Mouse (Mus musculus) 3T3-L1 (cell line): ENCODE results near the gene Hoxc5.

Experiments
- DNase-seq: peaks from one replicate; pipeline ENCODE4 v3.0.0-alpha.2; 2015; ENCODE audit warnings: low read depth, low spot score

The Hoxc5 gene

DNA sequence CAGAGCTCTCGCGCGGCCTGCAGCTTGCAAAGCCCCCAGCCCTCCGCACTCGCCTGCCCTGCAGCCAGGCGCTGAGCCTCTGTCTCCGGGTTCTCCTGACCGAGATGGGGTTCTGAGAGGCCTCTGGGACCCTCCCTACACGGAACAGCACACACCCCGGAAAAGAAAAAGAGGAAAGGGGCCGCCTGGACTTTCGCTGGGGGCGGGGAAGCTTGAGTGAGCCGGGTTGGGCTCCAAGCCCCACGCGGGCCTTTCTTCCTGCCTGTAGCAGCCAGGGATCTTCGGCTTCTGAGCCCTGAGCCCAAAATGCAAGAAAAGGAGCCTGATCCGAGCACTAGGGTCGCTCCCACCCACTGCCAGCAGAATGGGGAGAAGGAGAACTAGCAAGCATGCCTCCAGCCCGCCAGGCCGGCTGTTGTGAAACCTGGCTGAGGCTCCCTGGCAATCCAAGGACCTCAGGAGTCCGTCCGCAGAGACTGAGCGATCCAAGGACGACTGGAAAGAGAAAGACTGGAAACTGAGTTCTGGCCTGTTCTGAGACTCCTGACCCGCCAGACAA lies 44.8 kb downstream of the Hoxc5 start:
- DNase-seq, result no peak

DNA sequence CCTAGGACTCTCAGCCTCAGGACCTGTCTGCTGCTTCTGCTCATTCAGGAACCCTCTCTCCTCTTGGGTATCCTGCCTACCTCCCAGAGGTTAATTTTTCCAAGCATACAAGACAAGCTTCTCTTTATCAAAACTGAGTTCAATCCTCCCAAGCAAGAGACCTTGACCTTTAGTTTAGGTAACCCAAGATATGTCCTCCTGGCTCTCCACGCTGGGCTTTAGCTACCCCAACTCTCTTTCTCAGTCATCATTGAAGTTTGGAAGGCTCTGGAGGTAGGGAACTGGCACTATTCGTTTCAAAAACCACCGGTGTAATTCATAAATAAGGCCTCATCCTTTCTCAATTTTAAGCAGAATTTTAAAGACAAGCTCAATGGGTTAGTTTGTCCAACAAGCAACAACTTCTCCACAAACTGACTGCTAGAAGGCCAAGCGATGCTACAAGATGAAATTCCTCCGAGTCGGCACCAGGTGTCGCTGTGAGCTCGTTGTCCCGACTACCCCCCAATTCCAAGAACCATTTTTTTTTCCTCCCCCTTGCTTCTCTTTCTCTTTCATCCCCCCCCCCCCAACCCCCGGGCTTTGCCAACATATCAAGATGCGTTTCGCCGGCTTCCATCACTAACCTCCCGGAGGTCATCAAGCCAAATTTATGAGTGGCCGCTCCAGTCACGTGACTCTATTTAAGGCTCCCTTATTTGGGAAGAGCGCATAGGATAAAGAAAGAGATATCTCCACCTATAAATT lies 46.2 kb downstream of the Hoxc5 start:
- peak; percentile 71 for DNase-seq

DNA sequence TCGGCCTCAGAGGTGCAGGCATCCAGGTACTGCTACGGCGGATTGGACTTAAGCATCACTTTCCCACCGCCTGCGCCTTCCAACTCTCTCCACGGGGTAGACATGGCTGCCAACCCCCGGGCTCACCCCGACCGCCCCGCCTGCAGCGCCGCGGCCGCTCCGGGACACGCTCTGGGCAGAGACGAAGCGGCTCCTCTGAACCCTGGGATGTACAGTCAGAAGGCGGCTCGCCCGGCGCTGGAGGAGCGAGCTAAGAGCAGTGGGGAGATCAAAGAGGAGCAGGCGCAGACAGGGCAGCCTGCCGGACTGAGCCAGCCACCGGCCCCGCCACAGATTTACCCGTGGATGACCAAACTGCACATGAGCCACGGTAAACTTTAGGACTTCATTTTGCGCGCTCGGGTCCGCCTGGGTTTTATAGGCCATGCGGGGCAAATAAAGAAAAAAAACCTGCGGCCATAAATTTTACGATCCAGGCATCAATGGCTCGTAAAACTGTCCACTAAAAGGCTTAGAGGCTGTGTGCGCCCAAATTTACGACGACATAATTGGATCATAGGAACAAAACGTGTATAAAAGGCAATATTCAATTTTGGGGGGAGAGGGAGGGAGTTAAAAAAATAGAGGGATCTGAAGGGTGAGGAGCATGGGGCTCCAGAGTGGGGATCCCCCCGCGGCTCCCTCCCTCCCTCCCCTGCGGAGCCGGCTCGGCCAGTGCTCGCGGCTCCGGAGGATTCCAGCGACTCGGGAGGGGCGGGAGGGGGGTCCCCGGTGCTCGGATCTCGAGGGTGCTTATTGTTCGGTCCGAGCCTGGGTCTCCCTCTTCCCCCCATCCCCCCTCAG lies 47.1 kb downstream of the Hoxc5 start:
- no peak for DNase-seq

DNA sequence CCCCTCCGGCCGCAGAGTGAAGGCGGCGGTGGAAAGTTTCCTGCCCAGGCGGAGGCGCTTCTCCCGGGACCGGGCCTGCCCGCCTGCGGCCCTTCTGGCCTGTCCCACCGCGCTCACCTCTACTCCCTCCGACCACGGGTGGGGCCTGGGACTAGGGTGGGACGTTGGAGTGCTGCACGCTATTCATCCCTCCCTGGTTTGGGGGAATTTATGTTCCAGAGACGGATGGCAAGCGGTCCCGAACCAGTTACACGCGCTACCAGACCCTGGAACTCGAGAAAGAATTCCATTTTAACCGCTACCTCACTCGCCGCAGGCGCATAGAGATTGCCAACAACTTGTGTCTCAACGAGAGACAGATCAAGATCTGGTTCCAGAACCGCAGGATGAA lies 47.8 kb downstream of the Hoxc5 start:
- DNase-seq, result no peak

GRCm38 (mm10) chr15:103015406-103016166 lies 48.3 kb downstream of the Hoxc5 start:
- no peak for DNase-seq

- no peak for DNase-seq
These were observed 51.4 kb downstream of the Hoxc5 start, which contains the start of gene Hoxc4 for GRCm38 (mm10) chr15:103018636-103019035. Hoxc4 (plus strand) TSS chr15:103018934.

DNA sequence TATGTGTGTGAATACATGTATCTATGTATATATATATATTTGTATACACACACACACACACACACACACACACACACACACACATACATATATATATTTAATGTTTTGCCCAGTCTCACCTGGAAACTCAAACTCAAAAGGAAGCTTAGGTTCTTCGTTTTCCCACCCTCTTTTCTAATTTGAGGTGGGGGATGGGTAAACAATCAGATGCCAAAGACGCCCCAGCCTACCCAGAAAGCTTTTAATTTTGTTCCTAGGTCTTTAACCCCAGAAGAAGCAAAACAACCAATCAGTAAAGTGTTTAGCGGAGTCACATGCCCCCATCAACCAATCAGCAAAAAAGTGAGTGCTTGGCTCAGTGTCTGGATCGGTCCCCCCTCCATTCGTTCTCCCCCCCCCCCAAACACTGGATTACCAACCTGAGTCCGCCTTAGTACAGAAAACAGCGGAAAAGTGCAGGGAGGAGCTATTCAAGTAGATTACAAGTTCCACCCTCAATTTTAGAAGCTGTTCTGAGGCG lies 53.7 kb downstream of the Hoxc5 start:
- DNase-seq, result no peak

GRCm38 (mm10) chr15:103021544-103021943 lies 54.3 kb downstream of the Hoxc5 start:
- DNase-seq, result no peak

- no peak for DNase-seq
These were observed 56.9 kb downstream of the Hoxc5 start for GRCm38 (mm10) chr15:103024131-103024530.

- no peak for DNase-seq
These were observed 60.3 kb downstream of the Hoxc5 start for GRCm38 (mm10) chr15:103027266-103028235.

- no peak for DNase-seq
These were observed 61.8 kb downstream of the Hoxc5 start for GRCm38 (mm10) chr15:103028916-103029512.

DNA sequence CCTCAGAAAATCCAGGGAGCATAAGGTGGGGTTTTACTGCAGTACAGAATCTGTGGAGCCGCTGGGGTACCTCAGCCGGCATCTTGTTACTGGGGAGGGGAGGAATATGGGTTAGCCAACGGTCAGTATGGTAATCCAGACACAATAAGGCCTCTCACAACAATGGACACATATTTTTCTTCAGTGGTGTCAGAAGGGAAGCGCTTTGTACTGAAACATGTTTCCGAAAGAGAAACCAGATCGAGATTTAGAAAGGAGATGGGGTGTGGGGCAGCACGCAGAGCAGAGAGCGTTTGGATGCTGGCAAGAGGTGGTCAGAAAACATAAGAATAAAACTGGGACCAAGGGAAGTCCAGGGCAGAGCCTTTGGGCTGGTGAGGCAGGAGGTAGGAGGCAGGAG lies 62.9 kb downstream of the Hoxc5 start:
- no peak for DNase-seq

DNA sequence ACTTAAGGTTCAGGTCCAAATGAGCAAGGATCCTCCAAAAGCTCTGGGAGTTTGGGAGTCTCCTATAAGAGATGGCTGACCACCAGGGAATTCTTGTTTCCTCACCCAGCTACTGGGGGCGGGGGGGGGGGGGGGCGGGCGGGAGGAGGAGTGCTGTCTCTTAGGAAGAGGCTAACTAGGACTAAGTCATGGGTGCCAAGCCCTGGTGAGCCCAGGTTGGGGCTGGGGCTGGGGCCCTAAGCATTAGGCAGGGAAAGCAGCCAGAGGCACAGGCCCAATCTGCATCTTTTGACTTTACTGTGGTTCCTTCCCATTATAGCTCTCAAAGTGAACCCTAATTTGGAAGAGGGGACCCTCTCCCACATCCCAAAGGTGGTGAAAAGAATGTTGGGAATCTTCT lies 64.9 kb downstream of the Hoxc5 start:
- DNase-seq, result no peak

- DNase-seq, result no peak
These were observed 65.7 kb downstream of the Hoxc5 start for GRCm38 (mm10) chr15:103032646-103033575.

DNA sequence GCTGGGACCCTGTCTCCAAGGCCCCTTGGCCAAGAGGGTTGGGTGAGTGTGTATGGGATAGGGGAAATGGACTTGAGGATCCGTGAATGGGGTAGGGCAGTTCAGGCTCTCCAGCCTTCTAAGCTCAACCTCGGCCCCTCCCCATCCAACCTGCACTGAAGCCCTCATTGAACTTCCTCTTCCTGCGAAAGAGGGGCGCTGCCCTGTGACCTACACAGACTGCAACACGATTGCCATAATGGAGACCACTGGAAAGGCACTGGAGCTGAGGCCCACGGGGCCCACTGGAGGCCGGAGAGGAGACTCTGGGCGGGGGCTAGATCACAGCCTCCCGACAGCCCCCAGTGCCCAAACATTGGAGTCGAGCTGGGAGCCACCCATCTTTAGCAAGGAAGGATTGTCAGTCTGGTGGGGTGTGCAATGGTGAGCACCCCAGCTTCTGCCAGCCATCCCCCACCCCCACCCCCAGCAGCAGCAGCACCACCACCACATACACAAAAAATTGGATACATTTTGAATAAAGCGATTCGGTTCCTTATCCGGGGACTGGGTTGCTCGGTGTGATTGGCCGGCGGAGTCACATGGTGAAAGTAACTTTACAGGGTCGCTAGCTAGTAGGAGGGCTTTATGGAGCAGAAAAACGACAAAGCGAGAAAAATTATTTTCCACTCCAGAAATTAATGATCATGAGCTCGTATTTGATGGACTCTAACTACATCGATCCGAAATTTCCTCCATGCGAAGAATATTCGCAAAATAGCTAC lies 67.0 kb downstream of the Hoxc5 start:
- no peak for DNase-seq

DNA sequence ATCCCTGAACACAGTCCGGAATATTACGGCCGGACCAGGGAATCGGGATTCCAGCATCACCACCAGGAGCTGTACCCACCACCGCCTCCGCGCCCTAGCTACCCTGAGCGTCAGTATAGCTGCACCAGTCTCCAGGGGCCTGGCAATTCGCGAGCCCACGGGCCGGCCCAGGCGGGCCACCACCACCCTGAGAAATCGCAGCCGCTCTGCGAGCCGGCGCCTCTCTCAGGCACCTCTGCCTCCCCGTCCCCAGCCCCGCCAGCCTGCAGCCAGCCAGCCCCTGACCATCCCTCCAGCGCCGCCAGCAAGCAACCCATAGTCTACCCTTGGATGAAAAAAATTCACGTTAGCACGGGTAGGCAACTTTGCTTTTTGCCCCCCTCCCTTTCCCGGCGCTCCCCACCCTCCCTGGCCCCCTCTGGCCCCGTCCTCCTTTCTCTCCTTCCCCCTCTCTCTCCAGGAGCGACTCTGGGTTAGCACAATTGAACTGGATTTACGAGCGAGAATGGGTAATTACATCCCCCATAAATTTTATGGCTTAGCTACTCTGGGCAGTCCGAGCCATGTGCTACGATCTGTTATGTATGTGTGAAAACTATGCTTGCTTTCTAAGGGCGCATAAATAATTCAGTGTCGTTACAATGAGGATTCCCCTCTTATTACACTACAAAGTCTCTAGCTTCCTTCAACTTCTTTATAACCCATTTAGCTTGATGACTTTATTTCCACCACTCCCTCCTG lies 67.7 kb downstream of the Hoxc5 start:
- no peak for DNase-seq

DNA sequence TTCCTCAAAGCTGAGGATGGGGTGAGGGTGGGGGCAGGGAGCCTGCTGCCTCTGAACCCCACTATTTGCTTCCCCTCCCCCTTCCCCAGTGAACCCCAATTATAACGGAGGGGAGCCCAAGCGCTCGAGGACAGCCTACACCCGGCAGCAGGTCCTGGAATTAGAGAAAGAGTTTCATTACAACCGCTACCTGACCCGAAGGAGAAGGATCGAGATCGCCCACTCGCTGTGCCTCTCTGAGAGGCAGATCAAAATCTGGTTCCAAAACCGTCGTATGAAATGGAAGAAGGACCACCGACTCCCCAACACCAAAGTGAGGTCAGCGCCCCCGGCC lies 68.3 kb downstream of the Hoxc5 start:
- DNase-seq, result no peak

GRCm38 (mm10) chr15:103037579-103037978 lies 70.3 kb downstream of the Hoxc5 start:
- DNase-seq, result no peak
